Mouse (Mus musculus) MN1 (cell line): ENCODE results near the gene Dio1.

ENCODE experiments used
- DNase-seq: peaks from one replicate; pipeline ENCODE4 v3.0.0-alpha.2; 2016; ENCODE audit warnings: low spot score

Gene Dio1

DNA sequence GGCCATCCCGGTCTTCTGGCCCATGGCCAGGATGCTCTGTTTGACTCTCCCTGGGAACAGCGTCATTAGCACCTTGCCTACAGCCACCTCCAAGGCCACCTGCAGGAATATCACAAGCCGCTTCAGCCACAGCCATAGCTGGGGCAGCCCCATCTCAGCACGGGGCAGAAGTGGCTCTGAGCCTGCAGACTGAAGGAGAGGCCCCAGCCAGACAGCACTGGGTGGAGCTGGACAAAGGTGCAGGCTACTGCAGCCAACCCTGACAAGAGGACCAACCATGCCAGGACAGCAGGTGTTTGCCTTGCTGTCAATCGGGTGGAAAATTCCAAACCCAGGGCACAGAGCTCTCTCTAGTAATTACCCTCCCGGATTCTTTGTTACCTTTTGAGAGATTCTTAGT, at the start of gene Dio1:
Gene Dio1 (minus strand): TSS at position 204 of the 400 bp plus-strand sequence.
- no peak for DNase-seq

DNA sequence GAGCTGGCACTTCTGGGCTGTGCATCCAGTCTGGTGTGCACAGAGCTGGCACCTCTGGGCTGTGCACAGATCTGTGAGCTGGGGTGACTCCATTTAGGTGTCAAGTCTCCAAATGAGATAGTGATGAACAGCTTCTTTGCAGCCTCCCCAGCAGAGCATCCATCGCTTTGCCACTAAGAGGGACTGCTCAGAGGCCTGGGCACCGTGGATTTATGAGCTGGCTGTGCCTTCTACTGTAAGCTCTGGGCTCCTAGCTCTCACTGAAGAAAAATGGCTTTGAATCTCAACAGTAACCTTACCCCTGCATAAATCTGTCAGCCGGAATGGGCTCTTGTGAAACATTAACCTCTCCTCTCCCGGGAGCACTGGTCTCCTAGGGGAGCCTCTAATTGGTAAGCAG, 47.6 kb upstream of the Dio1 start:
- no peak for DNase-seq

DNA sequence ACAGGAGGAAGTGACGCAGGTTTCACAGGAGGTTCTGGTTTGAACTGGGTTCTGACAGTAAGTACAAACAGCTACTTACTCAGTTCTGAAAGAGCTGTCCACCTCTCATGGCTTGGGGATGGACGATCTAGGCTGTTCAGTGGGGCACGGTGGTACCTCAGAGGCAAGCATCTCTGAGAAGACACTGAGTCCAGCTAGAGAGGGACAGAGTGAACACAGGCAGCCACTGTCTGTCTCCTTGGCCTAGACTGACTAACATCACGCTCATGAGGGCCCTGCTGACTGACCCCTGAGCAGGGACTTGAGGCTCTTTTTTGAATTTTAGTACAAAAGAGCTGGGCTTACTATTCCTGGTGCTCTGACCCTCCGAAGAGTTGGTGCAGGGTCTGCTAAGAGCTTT, 47.2 kb upstream of the Dio1 start:
- no peak for DNase-seq

DNA sequence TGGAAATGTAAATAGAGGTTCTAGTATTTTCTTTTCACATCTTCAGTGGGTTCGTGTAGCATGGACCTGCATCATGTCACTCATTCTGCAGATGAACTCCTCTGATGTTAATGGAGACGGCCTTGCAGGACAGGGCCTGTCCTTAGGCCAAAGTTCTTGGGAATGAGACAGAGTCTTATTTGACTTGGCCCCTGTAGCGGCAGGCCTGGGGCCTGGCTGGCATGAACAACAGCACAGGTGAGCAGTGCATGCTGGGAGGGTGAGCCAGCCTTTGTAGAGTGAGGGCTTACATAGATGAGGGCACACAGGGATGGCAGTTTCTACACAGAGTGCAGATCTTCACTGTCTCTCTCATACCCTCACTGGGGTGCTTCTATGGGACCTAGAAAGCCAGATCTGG, 46.6 kb upstream of the Dio1 start:
- no peak for DNase-seq

DNA sequence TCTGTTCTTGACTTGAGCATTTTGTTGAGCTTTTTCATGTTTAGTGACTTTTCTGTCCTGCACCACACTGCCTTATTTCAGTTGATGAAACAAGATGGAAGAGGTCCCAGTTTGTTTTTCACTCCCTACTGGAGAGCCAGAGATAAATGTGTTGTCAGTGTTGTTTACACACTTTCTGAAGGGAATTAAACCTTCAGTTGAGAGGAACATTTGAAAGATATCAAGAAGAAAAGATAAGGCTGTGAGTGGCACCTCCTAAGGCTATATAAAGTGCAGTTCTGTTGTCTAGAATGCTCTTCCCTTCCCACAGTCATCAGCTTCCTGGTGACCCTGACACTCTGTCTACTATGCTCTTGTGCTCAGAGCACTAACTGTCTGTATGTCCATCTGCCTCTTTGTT, 44.4 kb upstream of the Dio1 start:
- no peak for DNase-seq

DNA sequence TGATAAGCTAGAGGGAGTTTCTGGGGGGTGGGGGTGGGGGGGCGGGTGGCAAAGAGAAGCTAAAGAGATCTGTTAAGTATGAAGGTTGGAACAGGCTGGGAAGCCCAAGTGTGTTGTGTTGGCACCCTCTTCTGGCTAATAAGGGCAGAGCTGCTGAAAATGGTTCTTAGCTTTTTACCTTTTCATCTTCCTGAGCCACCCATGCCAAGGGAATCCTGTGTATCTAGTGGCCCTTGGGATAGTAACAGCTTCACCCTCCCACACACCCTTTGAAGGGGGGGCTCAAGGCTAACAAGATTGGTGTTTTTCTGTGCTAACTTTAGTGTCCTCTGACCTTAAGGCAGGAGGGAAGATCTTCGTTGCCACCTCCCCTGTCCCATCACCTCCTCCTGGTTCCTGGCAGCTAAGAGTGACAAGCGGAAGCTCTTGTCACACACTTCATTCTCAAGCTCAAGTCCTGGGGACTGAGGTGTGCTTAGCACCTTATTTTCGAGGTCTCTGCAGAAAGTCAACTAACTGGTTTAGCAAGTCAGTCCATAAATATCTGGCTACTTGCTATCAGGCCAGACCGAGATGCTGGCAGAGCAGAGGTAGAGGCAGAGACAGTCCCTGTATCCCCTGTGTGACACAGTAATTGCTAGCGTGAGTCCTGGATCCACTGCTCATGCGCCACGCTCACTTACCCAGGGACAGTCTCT, 42.5 kb upstream of the Dio1 start:
- peak; percentile 33 for DNase-seq

DNA sequence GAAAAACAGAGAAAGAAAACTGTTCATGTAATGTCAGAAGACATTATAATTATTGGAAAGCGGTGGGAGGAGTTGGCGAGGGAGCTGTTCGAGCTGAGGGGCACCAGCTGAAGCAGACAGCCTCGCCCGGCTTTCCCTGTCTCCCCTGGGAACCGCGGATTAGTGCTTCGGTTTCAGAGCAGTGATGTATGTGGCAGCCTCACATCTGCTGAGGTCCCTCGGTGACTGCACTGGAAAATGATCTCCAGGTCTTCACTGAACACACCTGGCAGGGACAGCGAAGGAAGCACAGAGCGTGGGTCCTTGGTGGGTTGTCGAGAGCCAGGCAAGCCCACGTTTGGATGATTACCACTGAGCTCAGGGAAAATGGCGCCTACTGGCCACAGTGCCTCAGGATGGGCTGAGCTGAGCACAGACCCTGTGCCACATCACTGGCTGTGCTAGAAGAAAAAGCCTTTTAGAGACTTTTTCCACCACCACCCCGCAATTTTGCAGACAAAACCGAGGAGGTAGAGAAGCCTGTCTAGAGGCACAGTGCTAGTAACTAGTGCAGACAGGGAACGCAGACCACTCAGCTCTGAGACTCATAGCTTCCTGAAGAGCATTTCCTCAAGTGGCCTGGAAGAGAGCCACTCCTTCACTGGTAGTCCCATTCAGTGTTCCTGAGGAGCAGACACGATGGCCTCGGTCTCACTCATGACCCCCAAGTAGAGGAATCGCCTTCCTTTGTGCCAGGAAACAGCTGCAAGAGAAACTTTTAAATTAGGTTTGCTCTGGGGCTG, 41.8 kb upstream of the Dio1 start:
- no peak for DNase-seq

DNA sequence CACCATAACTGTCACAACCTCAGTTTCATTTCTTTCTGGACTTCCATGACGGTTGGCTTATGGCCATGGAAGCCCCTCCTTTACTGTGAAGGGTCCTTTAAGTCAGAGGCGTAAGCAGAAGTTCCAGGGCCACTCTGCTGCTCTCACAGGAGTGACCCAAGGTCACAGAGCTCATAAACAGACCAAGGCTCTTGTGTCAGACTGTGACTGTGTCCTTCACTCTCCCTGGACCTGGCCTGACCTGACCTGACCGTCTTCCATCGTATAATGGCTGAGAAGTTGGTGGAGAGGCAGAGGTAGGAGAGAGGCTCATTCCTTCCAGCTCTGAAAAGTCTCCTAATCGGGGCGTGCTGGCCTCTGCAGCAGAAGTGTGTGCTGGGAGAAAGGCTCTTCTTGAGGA, 40.3 kb upstream of the Dio1 start:
- DNase-seq: no peak

DNA sequence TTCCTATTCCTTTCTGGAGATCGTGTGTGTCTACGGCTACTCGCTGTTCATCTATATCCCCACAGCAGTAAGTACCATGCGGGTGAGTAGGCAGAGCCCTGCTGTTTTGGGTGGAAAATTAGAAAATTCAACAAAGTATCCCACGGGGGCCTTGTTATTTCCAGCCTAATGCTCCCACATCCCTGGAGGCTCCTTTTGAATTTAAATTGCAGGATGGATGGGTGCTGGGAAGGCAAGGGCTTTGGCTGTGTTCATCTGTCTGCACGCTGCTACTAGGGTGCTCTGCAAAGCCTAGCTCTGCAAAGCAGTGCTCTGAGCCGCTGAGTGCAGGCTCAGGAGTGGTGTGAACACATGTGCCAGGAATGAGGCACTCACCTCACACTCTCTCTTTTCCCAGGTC, 37.6 kb upstream of the Dio1 start:
- no peak for DNase-seq

DNA sequence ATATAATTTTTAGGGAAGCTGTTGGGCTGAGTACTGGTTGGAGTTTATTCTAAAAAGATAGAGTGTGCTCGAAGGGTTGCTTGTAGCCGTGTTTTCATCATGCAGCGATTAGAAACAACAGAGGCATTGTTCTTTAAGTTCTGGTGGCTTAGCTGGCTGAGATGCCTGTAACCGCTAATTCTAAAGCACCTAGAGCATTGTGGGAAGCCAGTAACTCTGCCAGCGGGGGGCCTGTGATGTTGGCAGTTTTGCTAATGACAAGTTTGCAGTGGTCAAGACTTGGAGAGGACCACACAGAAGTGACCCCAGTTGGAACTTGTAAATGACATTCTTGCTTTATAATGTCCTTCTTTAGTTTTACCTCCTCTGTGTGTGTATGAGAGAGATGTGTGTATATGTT, 34.4 kb upstream of the Dio1 start:
- DNase-seq: no peak

DNA sequence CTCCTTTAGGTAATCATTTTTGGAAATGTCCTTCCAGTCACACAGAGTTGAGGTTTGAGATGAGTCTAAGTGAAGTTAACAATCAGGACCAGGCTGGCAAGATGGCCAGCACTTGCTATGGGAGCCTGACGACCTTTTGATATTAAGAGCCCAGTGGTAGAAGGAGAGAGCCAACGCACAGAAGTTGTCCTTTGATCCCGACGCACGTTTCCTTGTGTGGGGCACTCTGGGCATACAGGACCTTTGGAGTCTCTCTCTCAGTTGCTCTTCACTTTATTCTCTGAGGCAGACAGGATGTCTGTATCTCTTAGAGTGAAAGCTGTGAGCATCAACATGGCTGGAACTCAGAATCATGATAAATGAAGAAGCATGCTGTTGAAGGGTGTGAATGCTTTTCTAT, 30.5 kb upstream of the Dio1 start:
- no peak for DNase-seq

DNA sequence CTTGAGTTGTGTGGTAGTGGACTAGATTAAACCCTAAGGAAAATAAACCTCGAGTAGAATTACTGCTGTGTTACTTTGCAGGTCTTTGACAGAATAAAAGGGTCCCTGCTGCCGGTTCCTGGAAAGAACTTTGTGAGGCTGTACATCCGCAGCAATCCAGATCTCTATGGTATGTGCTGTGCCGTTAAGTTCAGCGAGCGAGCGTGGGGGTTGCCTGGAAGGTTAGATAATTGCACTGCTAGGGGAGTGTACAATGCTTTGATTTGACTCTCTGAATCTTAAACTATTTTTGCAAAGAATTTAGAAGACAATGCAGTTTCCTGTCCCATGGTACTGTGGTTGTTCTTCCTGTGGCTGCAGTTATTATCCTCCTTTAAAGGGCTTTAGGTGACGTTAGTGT, 29.4 kb upstream of the Dio1 start:
- DNase-seq: no peak

DNA sequence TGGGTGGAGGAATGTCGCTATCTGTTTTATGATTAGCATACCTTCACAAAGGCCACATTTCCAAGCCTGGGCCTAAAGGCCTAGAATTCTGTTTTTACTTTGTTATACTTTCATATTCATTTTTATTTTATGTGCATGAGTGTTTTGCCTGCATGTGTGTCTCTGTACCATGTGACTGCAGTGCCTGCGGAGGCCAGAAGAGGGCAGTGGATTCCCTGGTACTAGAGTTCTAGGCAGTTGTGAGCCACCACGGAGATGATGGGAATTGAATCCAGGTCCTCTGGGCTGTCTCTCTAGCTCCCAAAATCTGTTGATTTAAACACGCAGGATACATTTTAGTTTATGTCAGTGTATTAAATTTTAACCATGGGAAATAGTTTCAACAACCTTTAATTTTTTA, 26.5 kb upstream of the Dio1 start:
- no peak for DNase-seq

DNA sequence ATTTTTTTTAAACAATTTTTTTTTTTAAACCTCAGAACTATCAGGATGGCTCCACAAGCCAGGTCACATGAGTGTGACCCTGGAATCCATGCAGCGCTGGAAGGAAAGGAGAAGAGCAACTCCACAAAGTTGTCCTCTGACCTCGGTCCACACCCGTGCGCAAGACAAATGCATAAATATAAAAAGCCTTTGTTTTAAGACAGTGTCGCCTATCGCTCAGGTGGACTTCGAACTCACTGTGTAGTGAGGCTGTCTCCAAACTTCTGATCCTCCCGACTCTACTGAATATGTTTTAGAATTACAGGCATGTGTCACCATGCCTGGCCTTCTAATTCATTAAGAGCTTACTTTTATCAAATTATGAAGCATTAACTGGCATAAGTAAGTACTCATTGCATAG, 21.6 kb upstream of the Dio1 start:
- no peak for DNase-seq

DNA sequence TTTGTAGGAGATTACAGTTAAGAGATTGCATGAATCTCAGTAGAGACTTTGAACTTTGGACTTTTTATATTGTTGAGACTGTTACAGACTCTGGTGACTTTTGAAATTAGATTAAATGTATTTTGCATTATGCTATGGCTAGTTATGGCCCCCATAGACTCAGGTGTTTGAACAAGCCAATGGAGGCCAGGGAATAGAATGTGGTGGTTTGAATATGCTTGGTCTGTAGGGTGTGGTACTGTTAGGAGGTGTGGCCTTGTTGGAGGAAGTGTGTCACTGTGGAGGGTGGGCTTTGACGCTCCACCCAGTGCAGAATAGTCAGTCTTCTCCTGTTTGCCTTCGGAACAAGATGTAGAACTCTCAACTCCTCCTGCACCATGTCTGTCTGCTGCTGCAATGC, 16.1 kb upstream of the Dio1 start:
- no peak for DNase-seq

DNA sequence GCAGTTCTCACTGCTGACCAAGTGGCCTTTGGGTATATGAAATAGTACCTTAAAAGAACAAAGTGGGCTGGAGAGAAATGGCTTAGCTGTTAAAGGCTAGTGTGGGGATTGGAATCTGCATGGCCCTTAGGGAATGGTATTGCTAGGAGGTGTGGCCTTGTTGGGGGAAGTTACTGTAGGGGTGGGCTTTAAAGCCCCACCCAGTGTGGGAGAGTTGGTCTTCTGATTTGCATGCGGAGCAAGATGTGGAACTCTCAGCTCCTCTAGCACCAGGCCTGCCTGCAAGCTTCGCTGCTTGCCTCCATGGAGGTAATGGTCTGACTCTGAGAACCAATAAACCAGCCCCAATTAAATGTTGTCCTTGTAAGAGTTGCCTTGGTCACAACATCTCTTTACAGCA, 14.1 kb upstream of the Dio1 start:
- DNase-seq: no peak

DNA sequence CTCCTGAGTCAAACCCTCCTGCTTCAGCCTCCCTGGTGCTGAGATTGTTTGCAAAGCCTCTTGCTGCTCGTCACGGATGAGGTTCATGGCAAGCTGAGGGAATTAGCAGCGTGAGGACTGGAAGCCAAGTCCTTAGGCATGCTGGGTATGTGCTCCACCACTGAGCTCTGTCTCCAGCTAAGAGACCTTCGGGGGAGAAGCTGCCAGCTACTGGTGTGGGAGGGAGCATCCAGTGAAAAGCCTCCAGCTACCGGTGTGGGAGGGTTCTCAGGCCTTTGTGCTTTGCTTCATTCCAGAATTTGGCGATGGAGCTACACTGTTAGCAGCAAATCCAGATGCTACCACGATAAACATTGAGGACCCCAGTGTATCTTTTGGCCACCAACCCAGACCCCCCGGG, 11.7 kb upstream of the Dio1 start:
- no peak for DNase-seq

DNA sequence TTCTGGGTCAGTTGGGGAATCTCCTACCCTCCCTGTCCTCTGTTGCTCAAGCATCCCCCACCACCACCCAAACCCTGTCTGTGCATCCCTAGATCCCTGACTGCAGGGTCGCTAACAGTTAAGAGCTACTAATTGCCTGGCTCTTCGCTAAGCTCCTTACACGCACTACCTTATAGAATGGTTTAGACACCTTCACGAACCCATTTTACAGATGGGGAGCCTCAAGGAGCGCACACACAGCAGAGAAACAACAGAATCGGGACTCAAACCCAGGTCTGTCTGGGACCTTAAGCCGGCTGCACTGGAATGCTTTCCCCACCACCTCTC, 7.5 kb upstream of the Dio1 start:
- DNase-seq: no peak

DNA sequence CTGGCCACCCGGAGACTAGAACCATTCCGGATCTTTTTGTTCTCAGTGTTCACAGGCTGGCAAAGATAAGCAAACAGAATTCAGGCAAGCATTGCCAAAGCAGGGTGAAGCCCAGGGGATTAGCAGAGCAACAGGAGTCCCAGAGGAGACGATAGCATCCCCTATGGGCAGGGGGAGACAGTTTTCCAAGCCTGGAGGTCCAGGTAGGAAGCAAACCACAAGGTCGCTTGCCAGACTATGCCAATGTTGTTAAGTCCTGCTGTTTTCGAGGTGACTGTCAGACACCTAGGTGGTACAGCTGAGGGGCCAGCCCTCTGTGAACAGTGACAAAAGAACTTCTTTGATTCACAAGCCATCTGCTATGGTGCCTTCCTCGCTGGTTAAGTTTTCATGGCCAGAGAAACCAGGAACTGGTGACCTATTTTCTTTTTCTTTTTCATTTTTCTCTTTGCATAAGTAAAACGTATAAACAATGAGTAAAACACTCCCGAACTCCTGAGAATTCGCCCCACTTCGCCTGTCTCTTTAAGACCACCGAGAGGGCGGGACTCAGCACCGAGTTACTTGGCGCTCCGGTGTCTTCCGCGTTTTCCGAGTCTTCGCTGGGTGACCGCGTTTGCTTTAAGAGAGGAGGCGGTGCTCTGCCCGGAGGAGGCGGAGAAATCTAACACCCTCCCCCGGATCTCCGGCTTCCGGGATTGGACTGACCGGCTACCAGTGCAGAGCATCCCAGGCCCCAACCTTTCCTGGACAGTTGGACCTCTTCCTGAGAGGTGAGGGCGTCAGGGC, 6.9 kb upstream of the Dio1 start, which contains the start of gene Yipf1:
Gene Yipf1 (plus strand): TSS at position 674 of the 789 bp plus-strand sequence.
- peak; percentile 77 for DNase-seq

DNA sequence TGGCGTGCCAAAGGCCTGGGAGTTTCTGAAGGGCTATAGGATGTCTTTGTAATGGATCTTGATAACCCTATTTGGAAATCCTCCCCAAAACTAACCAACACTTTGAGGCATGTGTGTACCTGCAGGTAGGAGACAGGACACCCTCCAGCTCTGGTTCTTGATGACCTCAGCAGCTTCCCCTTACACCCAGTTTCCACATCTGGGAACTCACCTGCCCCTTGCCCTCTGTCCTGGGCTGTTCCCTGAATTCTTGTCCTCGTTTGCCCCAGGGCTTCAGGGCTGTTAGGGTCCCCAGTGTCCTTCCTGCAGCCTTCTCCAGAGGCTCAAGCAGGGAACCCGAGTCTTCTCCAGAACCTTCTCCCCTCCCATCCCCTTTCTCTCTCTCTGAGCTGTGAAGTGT, 3.4 kb downstream of the Dio1 start:
- DNase-seq: no peak

DNA sequence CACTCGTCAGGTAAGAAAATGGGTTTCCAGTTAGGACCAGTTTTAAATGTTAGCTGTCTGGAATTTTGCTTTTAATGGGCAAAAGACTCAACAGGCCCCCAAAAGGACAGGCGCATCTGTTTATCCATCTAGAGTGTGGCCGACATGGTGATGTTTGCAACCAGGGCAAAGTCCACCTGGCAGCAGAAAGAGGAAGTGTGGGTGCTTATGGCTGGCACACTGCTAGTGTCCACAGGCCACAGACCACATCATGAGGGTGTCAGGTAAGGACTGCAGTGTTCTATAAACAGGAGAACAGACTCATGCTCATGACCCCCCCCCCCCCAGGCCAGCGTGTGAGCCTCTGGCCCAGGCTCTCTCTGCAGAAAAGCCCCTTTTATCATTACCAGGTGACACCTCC, 4.1 kb downstream of the Dio1 start:
- no peak for DNase-seq

DNA sequence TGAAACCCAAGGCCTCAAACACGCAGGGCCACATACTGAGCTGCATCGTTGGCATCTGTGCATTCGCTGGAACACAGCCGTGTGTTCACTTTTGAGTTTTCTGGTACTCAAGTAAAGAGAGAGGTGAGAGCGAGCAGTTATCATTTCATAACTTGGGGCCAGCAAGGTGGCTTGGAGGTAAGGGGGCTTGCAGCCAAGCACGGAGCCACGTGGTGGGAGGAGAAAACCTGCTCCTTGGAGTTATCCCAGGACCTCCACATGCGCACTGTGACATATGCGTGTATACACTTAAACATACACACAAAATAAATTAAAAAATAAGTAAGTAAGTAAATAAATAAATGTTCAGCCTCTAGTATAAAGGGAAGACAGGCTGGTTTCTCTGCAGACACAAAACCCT, 4.7 kb downstream of the Dio1 start:
- DNase-seq: no peak

DNA sequence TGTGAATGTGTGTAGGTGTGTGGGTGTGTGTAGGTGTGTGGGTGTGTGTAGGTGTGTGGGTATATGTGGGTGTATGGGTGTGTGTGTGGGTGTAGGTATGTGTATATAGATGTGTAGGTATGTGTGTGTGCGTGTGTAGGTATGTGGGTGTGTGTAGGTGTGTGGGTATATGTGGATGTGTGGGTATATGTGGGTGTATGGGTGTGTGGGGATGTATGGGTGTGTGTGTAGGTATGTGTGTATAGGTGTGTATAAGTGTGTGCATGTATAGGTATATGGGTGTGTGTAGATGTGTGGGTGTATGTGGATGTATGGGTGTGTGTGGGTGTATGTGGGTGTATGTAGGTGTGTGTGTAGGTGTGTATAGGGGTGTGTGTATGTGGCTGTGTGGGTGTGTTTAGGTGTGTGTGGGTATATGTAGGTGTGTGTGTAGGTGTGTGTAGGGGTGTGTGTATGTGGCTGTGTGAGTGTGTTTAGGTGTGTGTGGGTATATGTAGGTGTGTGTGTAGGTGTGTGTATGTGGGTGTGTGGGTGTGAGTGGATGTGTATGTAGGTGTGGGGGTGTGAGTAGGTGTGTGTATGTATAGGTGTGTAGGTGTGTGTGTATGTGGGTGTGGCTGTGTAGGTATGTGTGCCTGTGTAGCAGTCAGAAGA, 5.9 kb downstream of the Dio1 start:
- no peak for DNase-seq
